In genomic region chr17:71486231-71486851, GRCm38 (mm10) we compare ENCODE assay signal across 8 mouse cellular contexts. TPM values are rescaled to one million over a fixed set of nuclear protein-coding genes. Genes with fewer than 3 reads are reported as not detected.
DNase-seq lines count a peak whose midpoint lies in the region; ATAC-seq and TF ChIP-seq lines count a peak whose summit lies in the region.

No protein-coding gene starts in this region.

- no peak for TF ChIP-seq EP300 in MEL (IDR thresholded peaks at IDR 0.05; ENCODE audit: low read depth in 1 of 2, low read length in 2 of 2)

- no peak for TF ChIP-seq RAD21 in MEL (IDR thresholded peaks at IDR 0.05; ENCODE audit: low read depth, low read length)

- no peaks in the 10 kb centered on the region for H3K79me2 ChIP-seq in MEL (ENCODE audit: control insufficient read depth, insufficient read depth, low read length, poor library complexity)
- H3K79me2 ChIP-seq in myocyte (ENCODE audit: control insufficient read depth, insufficient read depth) = no peaks in the 10 kb centered on the region

- H3K4me2 ChIP-seq in heart, embryonic 14.5 days (ENCODE audit: low read length) = peak overlapping the region; percentile 28
- H3K4me2 ChIP-seq in limb, embryonic 11.5 days (ENCODE audit: low read depth, severe bottlenecking) = peak overlapping the region; percentile 8; the same call in 1 of the 2 replicates
- peak overlapping the region; percentile 28 for H3K4me2 ChIP-seq in myocyte (ENCODE audit: low read depth)
- H3K4me2 ChIP-seq in midbrain, embryonic 14.5 days (ENCODE audit: low read length) = no peak overlapping the region

- TF ChIP-seq CTCF in MEL (IDR thresholded peaks at IDR 0.05 in 2 of 3, conservative IDR thresholded peaks at IDR 0.05 in 1 of 3; ENCODE audit: control insufficient read depth in 1 of 3, insufficient read depth in 1 of 3, low read depth in 2 of 3, low read length in 3 of 3, poor library complexity in 1 of 3, severe bottlenecking in 1 of 3) = no peak

- peak overlapping the region; percentile 86 for H3K27ac ChIP-seq in MEL (ENCODE audit: control insufficient read depth, low read depth, low read length)
- H3K27ac ChIP-seq in heart, embryonic 14.5 days (replicated peaks in 1 of 2; ENCODE audit: control insufficient read depth in 1 of 2, insufficient read depth in 1 of 2, low read depth in 2 of 2, low read length in 2 of 2) = peak overlapping the region; percentile 10 to 33; a peak in 2 of 4 replicates
- peak overlapping the region; percentile 73 for H3K27ac ChIP-seq in limb, embryonic 11.5 days (replicated peaks; ENCODE audit: low read depth, low read length)
- no peak overlapping the region for H3K27ac ChIP-seq in midbrain, embryonic 14.5 days (replicated peaks; ENCODE audit: low read depth, low read length)

- no peak; a peak in 1 of 4 replicates for TF ChIP-seq POLR2A in MEL (IDR thresholded peaks at IDR 0.05; ENCODE audit: control insufficient read depth in 1 of 2, insufficient read depth in 1 of 2, low read depth in 1 of 2, low read length in 2 of 2, poor library complexity in 1 of 2)
- TF ChIP-seq POLR2A in myocyte (IDR thresholded peaks at IDR 0.05; ENCODE audit: insufficient read length, low read depth) = no peak

- H3K4me3 ChIP-seq in MEL (ENCODE audit: control insufficient read depth in 1 of 2, insufficient read depth in 1 of 2, low read depth in 2 of 2, low read length in 2 of 2) = peak overlapping the region; percentile 65 to 88
- no peak overlapping the region for H3K4me3 ChIP-seq in heart, embryonic 14.5 days (ENCODE audit: control insufficient read depth in 1 of 2, insufficient read depth in 1 of 2, low read depth in 1 of 2, low read length in 2 of 2)
- no peak overlapping the region for H3K4me3 ChIP-seq in limb, embryonic 11.5 days (ENCODE audit: low read depth, low read length)
- no peak overlapping the region for H3K4me3 ChIP-seq in myocyte
- H3K4me3 ChIP-seq in midbrain, embryonic 14.5 days (replicated peaks; ENCODE audit: low read depth, low read length) = no peak overlapping the region

- peak overlapping the region; percentile 71 for H3K9ac ChIP-seq in MEL (ENCODE audit: control insufficient read depth, low read depth, low read length, poor library complexity, severe bottlenecking)
- no peak overlapping the region for H3K9ac ChIP-seq in heart, embryonic 14.5 days (ENCODE audit: low read length)
- H3K9ac ChIP-seq in limb, embryonic 11.5 days (ENCODE audit: low read length) = peak overlapping the region; percentile 19; the same call in 1 of the 2 replicates
- no peak overlapping the region for H3K9ac ChIP-seq in midbrain, embryonic 14.5 days (replicated peaks; ENCODE audit: low read length)

- DNase-seq in A20 (ENCODE audit: low read depth, low spot score) = peak; percentile 89
- DNase-seq in MEL (ENCODE audit: low read depth, low spot score) = peak; percentile 77
- DNase-seq in limb, embryonic 11.5 days (ENCODE audit: low spot score) = peak; percentile 44
- no peak for DNase-seq in midbrain, embryonic 14.5 days
- no peak for DNase-seq in Muller cell, postnatal 12 days (ENCODE audit: inconsistent ontology term)
- DNase-seq in cerebellum, adult 9-10 months = no peak

- ATAC-seq in heart, embryonic 14.5 days (ENCODE audit: insufficient number of reproducible peaks, insufficient read depth, low FRiP score, low read depth) = no peak
- no peak for ATAC-seq in limb, embryonic 11.5 days (ENCODE audit: insufficient number of reproducible peaks, low FRiP score, low TSS enrichment, low read depth)
- no peak for ATAC-seq in midbrain, embryonic 14.5 days (ENCODE audit: low FRiP score, low TSS enrichment)

- no peaks in the 10 kb centered on the region for H3K27me3 ChIP-seq in MEL (ENCODE audit: control insufficient read depth in 1 of 2, insufficient read depth in 2 of 2, low read length in 2 of 2)
- no peaks in the 10 kb centered on the region for H3K27me3 ChIP-seq in heart, embryonic 14.5 days (ENCODE audit: control insufficient read depth, insufficient read depth, low read length)
- H3K27me3 ChIP-seq in limb, embryonic 11.5 days (ENCODE audit: control insufficient read depth, insufficient read depth, low read length) = no peaks in the 10 kb centered on the region
- H3K27me3 ChIP-seq in myocyte (ENCODE audit: control insufficient read depth, insufficient read depth, insufficient read length) = no peaks in the 10 kb centered on the region
- no peaks in the 10 kb centered on the region for H3K27me3 ChIP-seq in midbrain, embryonic 14.5 days (ENCODE audit: control insufficient read depth, insufficient read depth, low read length)

- H3K36me3 ChIP-seq in MEL (ENCODE audit: control insufficient read depth in 1 of 2, insufficient read depth in 2 of 2, low read length in 2 of 2) (peaks cover 0 to 17% of the 10 kb centered on the region in 2 experiments; a peak in 2 of 4 replicates), myocyte (ENCODE audit: control insufficient read depth, insufficient read depth) (no peaks in the 10 kb centered on the region)
- no peaks in the 10 kb centered on the region for H3K36me3 ChIP-seq in heart, embryonic 14.5 days (ENCODE audit: control insufficient read depth, insufficient read depth, low read length)
- no peaks in the 10 kb centered on the region for H3K36me3 ChIP-seq in limb, embryonic 11.5 days (ENCODE audit: control insufficient read depth, insufficient read depth, low read length)
- H3K36me3 ChIP-seq in midbrain, embryonic 14.5 days (ENCODE audit: control insufficient read depth, insufficient read depth, low read length) = no peaks in the 10 kb centered on the region

- no peak overlapping the region for H3ac ChIP-seq in myocyte (ENCODE audit: control insufficient read depth, insufficient read length)

- 35% methylated on average over 8 of the region's 8 CpGs for WGBS in heart, embryonic 14.5 days
- WGBS in limb, embryonic 11.5 days = 14% methylated on average over 8 of the region's 8 CpGs
- WGBS in midbrain, embryonic 14.5 days = 64% methylated on average over 8 of the region's 8 CpGs

- H3K9me3 ChIP-seq in MEL (replicated peaks; ENCODE audit: insufficient read depth, low read length) = no peaks in the 10 kb centered on the region
- no peaks in the 10 kb centered on the region for H3K9me3 ChIP-seq in heart, embryonic 14.5 days (ENCODE audit: control insufficient read depth, low read length)
- H3K9me3 ChIP-seq in limb, embryonic 11.5 days (ENCODE audit: control insufficient read depth, low read length) = no peaks in the 10 kb centered on the region
- H3K9me3 ChIP-seq in midbrain, embryonic 14.5 days (ENCODE audit: control insufficient read depth, low read length) = no peaks in the 10 kb centered on the region

- peaks cover 3 to 23% of the 10 kb centered on the region in 2 experiments; a peak in 3 of 4 replicates for H3K4me1 ChIP-seq in MEL (ENCODE audit: control insufficient read depth in 1 of 2, insufficient read depth in 2 of 2, low read length in 2 of 2)
- H3K4me1 ChIP-seq in heart, embryonic 14.5 days (ENCODE audit: control insufficient read depth in 2 of 2, insufficient read depth in 2 of 2, low read length in 2 of 2) = peaks cover 5 to 7% of the 10 kb centered on the region in 2 experiments; a peak in 2 of 4 replicates
- H3K4me1 ChIP-seq in limb, embryonic 11.5 days (ENCODE audit: control insufficient read depth, insufficient read depth, low read length) = peaks cover 8% of the 10 kb centered on the region
- no peaks in the 10 kb centered on the region for H3K4me1 ChIP-seq in midbrain, embryonic 14.5 days (ENCODE audit: control insufficient read depth, insufficient read depth, low read length)

TF ChIP-seq in MEL, 35 proteins besides CTCF, POLR2A, EP300 and RAD21 (continues in another document):
- TF ChIP-seq HCFC1 (IDR thresholded peaks at IDR 0.05; ENCODE audit: low read depth, low read length) (peak; percentile 54; the same call in 1 of the 2 replicates), NRF1 (IDR thresholded peaks at IDR 0.05; ENCODE audit: insufficient read depth, low read depth, low read length, poor library complexity, severe bottlenecking) (no peak), E2F4 (IDR thresholded peaks at IDR 0.05; ENCODE audit: borderline replicate concordance, low read depth, low read length) (no peak), SMC3 (IDR thresholded peaks at IDR 0.05; ENCODE audit: low read depth, low read length) (no peak)

TF ChIP-seq in myocyte, 11 proteins besides CTCF, POLR2A, EP300 and RAD21:
- TF ChIP-seq POLR2AphosphoS2 (IDR thresholded peaks at IDR 0.05; ENCODE audit: insufficient read length, low read depth) (no peak), TCF12 (IDR thresholded peaks at IDR 0.05; ENCODE audit: insufficient read depth, poor library complexity, severe bottlenecking) (no peak), CEBPB (IDR thresholded peaks at IDR 0.05; ENCODE audit: insufficient read depth, poor library complexity, severe bottlenecking) (no peak), SRF (IDR thresholded peaks at IDR 0.05; ENCODE audit: control insufficient read depth, insufficient read length, low read depth) (no peak)

RNA-seq across cellular contexts. Expression of gene Smchd1, which starts 11.2 kb away (rescaled TPM):
- 45.7 and 50.9 TPM in 2 replicates for total RNA-seq in MEL (2012; rRNA removed)
- polyA plus RNA-seq in MEL (2012; ENCODE audit: insufficient read depth in 1 of 2, insufficient read length in 2 of 2, low read depth in 1 of 2, low replicate concordance in 2 of 2, missing spikeins in 1 of 2) (100 to 1,000 TPM in 1 of 2 experiments, 10 to 100 TPM in 1; 43.6 to 164 TPM), myocyte (2012; fragmentation: generic; extraction: Trizol) (7.8 TPM)
- 41.7 and 49.1 TPM in 2 replicates for polyA plus RNA-seq in heart, embryonic 14.5 days (2014; fragmentation: Nextera tagmentation; extraction: Ambion mirVana)
- polyA plus RNA-seq in limb, embryonic 11.5 days (2014; fragmentation: Nextera tagmentation; extraction: Ambion mirVana) = 96.3 and 104 TPM in 2 replicates
- 73.3 and 73.7 TPM in 2 replicates for polyA plus RNA-seq in midbrain, embryonic 14.5 days (2014; fragmentation: Nextera tagmentation; extraction: Ambion mirVana)

RNA-seq across cellular contexts. Expression of gene Gm4707, which starts 26.6 kb away (rescaled TPM):
- total RNA-seq in MEL (2012; rRNA removed) = 1.0 and 1.1 TPM in 2 replicates
- under 1 TPM in 1 of 2 experiments, not detected in 1; 0.26 TPM for polyA plus RNA-seq in MEL (2012; ENCODE audit: insufficient read depth in 1 of 2, insufficient read length in 2 of 2, low read depth in 1 of 2, low replicate concordance in 2 of 2, missing spikeins in 1 of 2)
- 3.4 and 3.7 TPM in 2 replicates for polyA plus RNA-seq in heart, embryonic 14.5 days (2014; fragmentation: Nextera tagmentation; extraction: Ambion mirVana)
- polyA plus RNA-seq in limb, embryonic 11.5 days (2014; fragmentation: Nextera tagmentation; extraction: Ambion mirVana) = 3.3 and 4.7 TPM in 2 replicates
- 0.10 TPM for polyA plus RNA-seq in myocyte (2012; fragmentation: generic; extraction: Trizol)
- polyA plus RNA-seq in midbrain, embryonic 14.5 days (2014; fragmentation: Nextera tagmentation; extraction: Ambion mirVana) = 1.3 and 2.9 TPM in 2 replicates

RNA-seq across cellular contexts. Expression of gene Ndc80, which starts 40.3 kb away (rescaled TPM):
- total RNA-seq in MEL (2012; rRNA removed) = 26.0 and 28.0 TPM in 2 replicates
- polyA plus RNA-seq in MEL (2012; ENCODE audit: insufficient read depth in 1 of 2, insufficient read length in 2 of 2, low read depth in 1 of 2, low replicate concordance in 2 of 2, missing spikeins in 1 of 2) = 10 to 100 TPM in 1 of 2 experiments, not detected in 1; 28.3 TPM
- 31.7 and 35.2 TPM in 2 replicates for polyA plus RNA-seq in heart, embryonic 14.5 days (2014; fragmentation: Nextera tagmentation; extraction: Ambion mirVana)
- polyA plus RNA-seq in limb, embryonic 11.5 days (2014; fragmentation: Nextera tagmentation; extraction: Ambion mirVana) = 66.3 and 70.6 TPM in 2 replicates
- 8.9 TPM for polyA plus RNA-seq in myocyte (2012; fragmentation: generic; extraction: Trizol)
- polyA plus RNA-seq in midbrain, embryonic 14.5 days (2014; fragmentation: Nextera tagmentation; extraction: Ambion mirVana) = 4.6 and 9.6 TPM in 2 replicates

Comparison
In these comparisons a context has a peak if more than half of its experiments do, and no peak if none do; other contexts are left out.
1. DNase-seq: peak in A20 (single experiment), MEL (single experiment) and limb, embryonic 11.5 days (single experiment); none in midbrain, embryonic 14.5 days (single experiment), Muller cell, postnatal 12 days (single experiment) and cerebellum, adult 9-10 months (single experiment).
2. H3K4me3 ChIP-seq: peak in MEL (2 of 2); none in heart, embryonic 14.5 days (0 of 2), limb, embryonic 11.5 days (single experiment), myocyte (single experiment) and midbrain, embryonic 14.5 days (single experiment).
3. H3K9ac ChIP-seq: peak in MEL (single experiment) and limb, embryonic 11.5 days (single experiment); none in heart, embryonic 14.5 days (single experiment) and midbrain, embryonic 14.5 days (single experiment).